Mouse (Mus musculus) spleen, postnatal 36 days (tissue): ENCODE measurements at regions not wholly inside any gene's neighbourhood (a gene's known extent, or its start where the extent isn't known, plus 50 kb on each side); places are given as distances from the start of the nearest gene placed in this dataset.
"Not testable (repeated sequence)": the region's sequence is repeated elsewhere in the genome, so short reads cannot be mapped to it uniquely, and the experiment has no call there.

Experiments used
- DNase-seq, 2 experiments: peaks; one replicate each; pipeline ENCODE4 v3.0.0; 2022; ENCODE audit warnings: low spot score in 2 of 2, mixed read lengths in 1 of 2

GRCm38 (mm10) chr4:124395966-124396395 is 214.6 kb downstream of the 3100002H09Rik start:
- no peak for DNase-seq

- no peak for DNase-seq
Observed at GRCm38 (mm10) chr4:124395069-124395965, 215.3 kb downstream of the 3100002H09Rik start.

GRCm38 (mm10) chr4:124393595-124393994 is 217.0 kb downstream of the 3100002H09Rik start:
- no peak for DNase-seq

GRCm38 (mm10) chr4:124389067-124389466 is 221.5 kb downstream of the 3100002H09Rik start:
- no peak for DNase-seq

GRCm38 (mm10) chr4:124385106-124386055 is 225.2 kb downstream of the 3100002H09Rik start:
- DNase-seq: no peak

GRCm38 (mm10) chr4:124376504-124376903 is 234.1 kb downstream of the 3100002H09Rik start:
- DNase-seq: no peak

GRCm38 (mm10) chr4:124375581-124375980 is 235.0 kb downstream of the 3100002H09Rik start:
- no peak for DNase-seq

- no peak for DNase-seq
Observed at GRCm38 (mm10) chr4:124368831-124369230, 241.8 kb downstream of the 3100002H09Rik start.

- no peak for DNase-seq
Observed at GRCm38 (mm10) chr4:124368085-124368484, 242.5 kb downstream of the 3100002H09Rik start.

- no peak for DNase-seq
Observed at GRCm38 (mm10) chr4:124360578-124360908, 250.1 kb downstream of the 3100002H09Rik start.

GRCm38 (mm10) chr4:124359707-124360577 is 250.7 kb downstream of the 3100002H09Rik start:
- no peak for DNase-seq

- not testable (repeated sequence) for DNase-seq
Observed at GRCm38 (mm10) chr4:124358456-124358855, 252.1 kb downstream of the 3100002H09Rik start.

- no peak for DNase-seq
Observed at GRCm38 (mm10) chr4:124350361-124350760, 260.2 kb downstream of the 3100002H09Rik start.

GRCm38 (mm10) chr4:124349610-124350295 is 260.9 kb downstream of the 3100002H09Rik start:
- no peak for DNase-seq

- no peak for DNase-seq
Observed at GRCm38 (mm10) chr4:124349055-124349454, 261.5 kb downstream of the 3100002H09Rik start.

- no peak for DNase-seq
Observed at GRCm38 (mm10) chr4:124340073-124340472, 270.5 kb downstream of the 3100002H09Rik start.

GRCm38 (mm10) chr4:124335726-124336125 is 274.9 kb downstream of the 3100002H09Rik start:
- DNase-seq: no peak

- DNase-seq: no peak
Observed at GRCm38 (mm10) chr4:124332974-124333373, 277.6 kb downstream of the 3100002H09Rik start.

- DNase-seq: no peak
Observed at GRCm38 (mm10) chr4:124332416-124332815, 278.2 kb downstream of the 3100002H09Rik start.

- DNase-seq: no peak
Observed at GRCm38 (mm10) chr4:124329107-124329771, 281.4 kb downstream of the 3100002H09Rik start.
